Mouse (Mus musculus) heart, embryonic 16.5 days (tissue): ENCODE measurements around the gene D630003M21Rik. TPM values are rescaled to one million over a fixed set of nuclear protein-coding genes. Genes with fewer than 3 reads are reported as not detected.

Source experiments
- ATAC-seq: fragments of 200-750 bp; cut with Nextera tagmentation; replicated peaks from 2 replicates; pipeline ENCODE4 v1.8.0; 2017; ENCODE audit warnings: moderate number of reproducible peaks; ENCODE audit not compliant: insufficient read depth, low FRiP score; ENCODE audit errors: extremely low read depth
- H3K27ac ChIP-seq: fragments of 300-500 bp; sonication (generic); 2 replicates; pipeline ENCODE4 v1.5.1; 2014; ENCODE audit warnings: mild to moderate bottlenecking, low read length, control low read depth, moderate library complexity
- H3K27me3 ChIP-seq: fragments of 300-500 bp; sonication (generic); 2 replicates; pipeline ENCODE4 v1.6.1; 2014; ENCODE audit warnings: low read length, mixed read lengths; ENCODE audit not compliant: control insufficient read depth, insufficient read depth
- H3K36me3 ChIP-seq: fragments of 300-500 bp; sonication (generic); 2 replicates; pipeline ENCODE4 v1.6.1; 2014; ENCODE audit not compliant: control insufficient read depth, insufficient read depth
- H3K4me1 ChIP-seq: fragments of 300-500 bp; sonication (generic); 2 replicates; pipeline ENCODE4 v1.6.1; 2014; ENCODE audit warnings: low read length, mixed read lengths; ENCODE audit not compliant: control insufficient read depth, insufficient read depth
- H3K4me2 ChIP-seq: fragments of 300-500 bp; sonication (generic); 2 replicates; pipeline ENCODE4 v1.6.1; 2014; ENCODE audit warnings: low read depth, mild to moderate bottlenecking, control low read depth, low read length
- H3K4me3 ChIP-seq: fragments of 300-500 bp; sonication (generic); 2 replicates; pipeline ENCODE4 v1.5.1; 2014; ENCODE audit warnings: mild to moderate bottlenecking, control low read depth, low read length
- H3K9ac ChIP-seq: fragments of 300-500 bp; sonication (generic); 2 replicates; pipeline ENCODE4 v1.6.1; 2014; ENCODE audit warnings: low read length, control low read depth
- H3K9me3 ChIP-seq: fragments of 300-500 bp; sonication (generic); replicated peaks from 2 replicates; pipeline ENCODE4 v1.6.1; 2016; ENCODE audit warnings: low read length; ENCODE audit not compliant: control insufficient read depth
- WGBS: fragments of 180-500 bp; shearing (Covaris S2); extraction: QIAGEN DNeasy Blood & Tissue Kit; methylation state at CpG from one replicate; pipeline ENCODE4 v1.1.7; 2014; 5-methylcytosine and 5-hydroxymethylcytosine counted together
- polyA plus RNA-seq: library from polyadenylated mRNA; unstranded; fragments of >200 nt; fragmentation: Nextera tagmentation; extraction: Ambion mirVana; gene quantifications from 2 replicates; pipeline ENCODE4 v1.2.1, GENCODE M21; 2015

D630003M21Rik gene
- polyA plus RNA-seq, 1 experiment from 2014 or later = 2.2 TPM

GRCm38 (mm10) chr2:158151077-158151476 lies 77.9 kb downstream of the D630003M21Rik start:
- no peak overlapping the region for H3K4me2 ChIP-seq
- ATAC-seq = no peak
- H3K4me1 ChIP-seq = peaks cover 22% of the 10 kb centered on the region
- peaks cover 7% of the 10 kb centered on the region; the same call in 1 of the 2 replicates for H3K9me3 ChIP-seq
- WGBS = 99% methylated on average over 3 of the region's 3 CpGs
- no peaks in the 10 kb centered on the region for H3K36me3 ChIP-seq
- no peak overlapping the region for H3K9ac ChIP-seq
- H3K27me3 ChIP-seq = no peaks in the 10 kb centered on the region
- H3K27ac ChIP-seq = no peak overlapping the region
- H3K4me3 ChIP-seq = no peak overlapping the region

- H3K9ac ChIP-seq = no peak overlapping the region
- peaks cover 6% of the 10 kb centered on the region; the same call in 1 of the 2 replicates for H3K36me3 ChIP-seq
- no peak for ATAC-seq
- H3K27ac ChIP-seq = no peak overlapping the region
- WGBS = 92% methylated on average over 8 of the region's 8 CpGs
- peaks cover 29% of the 10 kb centered on the region for H3K4me1 ChIP-seq
- no peak overlapping the region for H3K4me2 ChIP-seq
- H3K4me3 ChIP-seq = no peak overlapping the region
- H3K9me3 ChIP-seq = peaks cover 7% of the 10 kb centered on the region; the same call in 1 of the 2 replicates
- H3K27me3 ChIP-seq = no peaks in the 10 kb centered on the region
Measured at GRCm38 (mm10) chr2:158146971-158147370, 82.1 kb downstream of the D630003M21Rik start.

- WGBS = under 1% methylated on average over 33 of the region's 33 CpGs
- Histone ChIP-seq H3K4me3 (peak within 1 kb of the TSS; percentile 70), H3K4me2 (peak within 1 kb of the TSS; percentile 74), H3K27me3 (no peaks in the 10 kb centered on the region), H3K9me3 (peaks cover 6% of the 10 kb centered on the region; the same call in 1 of the 2 replicates), H3K4me1 (peaks cover 34% of the 10 kb centered on the region), H3K36me3 (peaks cover 6% of the 10 kb centered on the region; the same call in 1 of the 2 replicates), H3K9ac (peak within 1 kb of the TSS; percentile 88), H3K27ac (peak within 1 kb of the TSS; percentile 85)
- peak; percentile 67 for ATAC-seq
Measured at GRCm38 (mm10) chr2:158146223-158146622, 82.8 kb downstream of the D630003M21Rik start, which contains the start of gene Tgm2. Tgm2 (minus strand) TSS chr2:158146436.

GRCm38 (mm10) chr2:158145528-158146065 lies 83.4 kb downstream of the D630003M21Rik start:
- ATAC-seq = no peak
- H3K4me3 ChIP-seq = peak overlapping the region; percentile 70
- peaks cover 41% of the 10 kb centered on the region for H3K4me1 ChIP-seq
- peak overlapping the region; percentile 88 for H3K9ac ChIP-seq
- peaks cover 8% of the 10 kb centered on the region; the same call in 1 of the 2 replicates for H3K36me3 ChIP-seq
- H3K9me3 ChIP-seq = no peaks in the 10 kb centered on the region
- no peaks in the 10 kb centered on the region for H3K27me3 ChIP-seq
- H3K4me2 ChIP-seq = peak overlapping the region; percentile 74
- H3K27ac ChIP-seq = peak overlapping the region; percentile 85
- WGBS = 35% methylated on average over 5 of the region's 5 CpGs

GRCm38 (mm10) chr2:158144750-158145527 lies 84.1 kb downstream of the D630003M21Rik start:
- WGBS = 57% methylated on average over 6 of the region's 6 CpGs
- H3K27me3 ChIP-seq = no peaks in the 10 kb centered on the region
- peak overlapping the region; percentile 74 for H3K4me2 ChIP-seq
- H3K4me3 ChIP-seq = peak overlapping the region; percentile 70
- H3K36me3 ChIP-seq = peaks cover 8% of the 10 kb centered on the region; the same call in 1 of the 2 replicates
- no peak for ATAC-seq
- peaks cover 47% of the 10 kb centered on the region for H3K4me1 ChIP-seq
- H3K27ac ChIP-seq = peak overlapping the region; percentile 85
- no peaks in the 10 kb centered on the region for H3K9me3 ChIP-seq
- H3K9ac ChIP-seq = peak overlapping the region; percentile 88

- no peaks in the 10 kb centered on the region for H3K9me3 ChIP-seq
- peak overlapping the region; percentile 70 for H3K4me3 ChIP-seq
- H3K9ac ChIP-seq = peak overlapping the region; percentile 88
- no peak for ATAC-seq
- peak overlapping the region; percentile 85 for H3K27ac ChIP-seq
- WGBS = 45% methylated on average over 8 of the region's 8 CpGs
- H3K36me3 ChIP-seq = peaks cover 8% of the 10 kb centered on the region; the same call in 1 of the 2 replicates
- H3K27me3 ChIP-seq = no peaks in the 10 kb centered on the region
- H3K4me2 ChIP-seq = peak overlapping the region; percentile 74
- H3K4me1 ChIP-seq = peaks cover 50% of the 10 kb centered on the region
Measured at GRCm38 (mm10) chr2:158144263-158144662, 84.8 kb downstream of the D630003M21Rik start.

GRCm38 (mm10) chr2:158143816-158144215 lies 85.2 kb downstream of the D630003M21Rik start:
- Histone ChIP-seq H3K4me2 (peak overlapping the region; percentile 74), H3K9me3 (no peaks in the 10 kb centered on the region), H3K4me1 (peaks cover 55% of the 10 kb centered on the region), H3K36me3 (peaks cover 8% of the 10 kb centered on the region; the same call in 1 of the 2 replicates), H3K4me3 (peak overlapping the region; percentile 70), H3K27me3 (no peaks in the 10 kb centered on the region), H3K27ac (peak overlapping the region; percentile 85), H3K9ac (peak overlapping the region; percentile 88)
- WGBS = 49% methylated on average over 3 of the region's 3 CpGs
- ATAC-seq = no peak

- ATAC-seq = no peak
- Histone ChIP-seq H3K27me3 (no peaks in the 10 kb centered on the region), H3K4me3 (peak overlapping the region; percentile 70), H3K4me1 (peaks cover 60% of the 10 kb centered on the region), H3K27ac (peak overlapping the region; percentile 92), H3K36me3 (peaks cover 12% of the 10 kb centered on the region; the same call in 1 of the 2 replicates), H3K9ac (peak overlapping the region; percentile 53), H3K4me2 (peak overlapping the region; percentile 74), H3K9me3 (no peaks in the 10 kb centered on the region)
- WGBS = 76% methylated on average over 18 of the region's 18 CpGs
Measured at GRCm38 (mm10) chr2:158142981-158143380, 86.0 kb downstream of the D630003M21Rik start.
